Mouse (Mus musculus): ENCODE measurements around the gene Dhh. TPM values are rescaled to one million over a fixed set of nuclear protein-coding genes. Genes with fewer than 3 reads are reported as not detected.

Gene Dhh
- polyA plus RNA-seq, 1 experiment from 2014 or later = 0.08 TPM

DNA sequence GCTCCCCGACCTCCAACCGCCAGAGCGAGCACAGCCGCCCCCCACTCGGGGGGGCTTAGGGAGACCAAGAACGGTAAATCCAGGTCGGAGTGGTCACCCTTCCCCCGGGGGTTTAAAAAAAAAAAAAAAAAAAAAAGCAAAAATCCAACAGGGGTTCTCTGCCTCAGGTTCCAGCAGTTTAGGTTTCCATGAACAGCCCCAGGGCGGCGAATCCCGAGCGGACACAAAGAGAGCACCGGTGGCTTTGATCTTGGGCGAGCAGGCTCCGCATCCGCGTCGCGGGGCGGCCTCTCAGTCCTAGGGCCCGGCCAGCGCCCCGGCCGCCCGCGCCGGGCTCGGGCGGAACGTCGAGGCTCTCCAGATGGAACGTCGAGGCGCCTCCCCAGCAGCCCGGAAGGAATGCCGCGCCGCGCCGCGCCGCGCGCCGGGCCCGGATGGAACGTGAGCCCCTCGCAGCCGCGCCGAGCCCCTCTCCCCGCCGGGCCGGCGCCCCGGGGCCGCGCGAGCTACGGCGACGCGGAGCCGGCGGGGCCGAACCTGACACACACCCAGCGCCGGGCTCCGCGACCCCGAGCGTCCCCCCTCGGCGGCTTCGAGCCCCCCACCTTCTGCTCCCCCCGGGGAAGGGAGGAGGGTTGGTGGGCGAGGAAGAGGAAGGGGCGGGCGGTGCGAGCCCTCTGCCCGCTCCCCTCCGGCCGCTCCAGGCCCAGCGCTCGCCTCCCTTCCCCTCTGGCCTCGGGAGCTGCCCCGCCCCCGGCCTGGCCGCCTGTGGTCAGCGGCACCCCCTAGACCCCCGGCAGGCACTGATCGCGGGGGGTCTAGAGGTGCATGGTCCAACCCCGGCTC lies 27.0 kb downstream of the Dhh start, which contains the start of gene Kmt2d:
TSS of gene Kmt2d (minus strand) at position 135 of the 846 bp plus-strand sequence.
- no peaks in the 10 kb centered on the region for H3K9me3 ChIP-seq (replicated peaks)
- H3K4me2 ChIP-seq = peak within 1 kb of the TSS; percentile 85
- under 1% methylated on average over 93 of the region's 94 CpGs for WGBS (ENCODE audit: insufficient replicate concordance)

DNA sequence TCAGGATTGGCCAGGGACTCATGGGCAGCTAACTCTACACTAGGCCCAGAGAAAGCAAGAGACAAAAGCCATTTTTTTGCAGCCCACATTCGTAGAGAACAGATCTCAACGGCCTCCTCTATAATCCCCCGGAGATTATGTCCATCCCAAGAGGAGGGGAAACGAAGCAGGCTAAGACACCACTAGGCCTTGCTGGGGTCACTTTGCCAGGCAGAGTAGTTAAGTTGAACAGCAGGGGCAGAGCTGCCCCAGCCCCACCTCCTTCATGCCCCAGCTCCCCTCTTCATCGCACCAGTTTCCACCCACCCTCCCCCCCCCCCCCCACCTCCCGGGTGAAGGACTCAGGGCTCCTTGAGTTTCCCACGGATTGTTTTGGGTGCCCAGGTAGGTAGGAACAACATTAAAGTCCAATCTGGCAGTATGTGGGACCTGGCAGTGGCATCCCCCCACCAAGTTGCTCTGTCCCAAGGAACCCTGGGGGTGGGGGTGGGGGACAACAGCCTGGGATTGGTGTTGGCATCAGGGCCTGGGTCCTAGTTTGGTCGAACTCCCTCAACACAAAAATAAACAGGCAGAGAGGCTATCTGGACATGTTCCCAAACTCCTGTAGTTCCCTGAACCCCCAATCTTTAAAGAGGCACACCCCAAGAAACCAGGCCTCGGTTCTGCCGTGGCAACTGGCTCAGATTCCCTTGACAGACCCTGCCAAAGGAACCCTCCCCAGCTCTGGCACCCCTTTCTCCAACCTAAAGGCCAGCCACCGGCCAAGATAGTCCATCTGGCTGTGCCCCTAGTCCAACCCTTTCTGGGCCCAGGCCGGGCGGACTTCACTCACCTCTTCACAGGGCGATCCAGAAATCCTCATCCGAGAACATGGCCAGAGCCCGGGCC lies 27.9 kb downstream of the Dhh start:
- peak overlapping the region; percentile 92 for H3K27ac ChIP-seq (replicated peaks)
- no peak for ATAC-seq (ENCODE audit: insufficient read depth)
- H3K4me1 ChIP-seq (replicated peaks) = peaks cover 58% of the 10 kb centered on the region
- no peaks in the 10 kb centered on the region for H3K9me3 ChIP-seq (replicated peaks)
- H3K27me3 ChIP-seq = 0 out of 2 replicates have a peak, but pooled peaks cover 3% of the 10 kb centered on the region
- peaks cover 16% of the 10 kb centered on the region for H3K36me3 ChIP-seq (replicated peaks)
- peak overlapping the region; percentile 87 for H3K4me3 ChIP-seq (replicated peaks)
- H3K9ac ChIP-seq = peak overlapping the region; percentile 98
- under 1% methylated on average over 16 of the region's 16 CpGs for WGBS (ENCODE audit: insufficient replicate concordance)
- H3K4me2 ChIP-seq = peak overlapping the region; percentile 85

More for the DNA sequence above, 27.0 kb downstream of the Dhh start, which contains the start of gene Kmt2d:
- peaks cover 58% of the 10 kb centered on the region for H3K4me1 ChIP-seq (replicated peaks)
- peak; percentile 51 for ATAC-seq (ENCODE audit: insufficient read depth)
- H3K27ac ChIP-seq (replicated peaks) = peak within 1 kb of the TSS; percentile 92
- peak within 1 kb of the TSS; percentile 98 for H3K9ac ChIP-seq
- H3K4me3 ChIP-seq (replicated peaks) = peak within 1 kb of the TSS; percentile 87
- 0 out of 2 replicates have a peak, but pooled peaks cover 6% of the 10 kb centered on the region for H3K27me3 ChIP-seq
- peaks cover 7% of the 10 kb centered on the region for H3K36me3 ChIP-seq (replicated peaks)

DNA sequence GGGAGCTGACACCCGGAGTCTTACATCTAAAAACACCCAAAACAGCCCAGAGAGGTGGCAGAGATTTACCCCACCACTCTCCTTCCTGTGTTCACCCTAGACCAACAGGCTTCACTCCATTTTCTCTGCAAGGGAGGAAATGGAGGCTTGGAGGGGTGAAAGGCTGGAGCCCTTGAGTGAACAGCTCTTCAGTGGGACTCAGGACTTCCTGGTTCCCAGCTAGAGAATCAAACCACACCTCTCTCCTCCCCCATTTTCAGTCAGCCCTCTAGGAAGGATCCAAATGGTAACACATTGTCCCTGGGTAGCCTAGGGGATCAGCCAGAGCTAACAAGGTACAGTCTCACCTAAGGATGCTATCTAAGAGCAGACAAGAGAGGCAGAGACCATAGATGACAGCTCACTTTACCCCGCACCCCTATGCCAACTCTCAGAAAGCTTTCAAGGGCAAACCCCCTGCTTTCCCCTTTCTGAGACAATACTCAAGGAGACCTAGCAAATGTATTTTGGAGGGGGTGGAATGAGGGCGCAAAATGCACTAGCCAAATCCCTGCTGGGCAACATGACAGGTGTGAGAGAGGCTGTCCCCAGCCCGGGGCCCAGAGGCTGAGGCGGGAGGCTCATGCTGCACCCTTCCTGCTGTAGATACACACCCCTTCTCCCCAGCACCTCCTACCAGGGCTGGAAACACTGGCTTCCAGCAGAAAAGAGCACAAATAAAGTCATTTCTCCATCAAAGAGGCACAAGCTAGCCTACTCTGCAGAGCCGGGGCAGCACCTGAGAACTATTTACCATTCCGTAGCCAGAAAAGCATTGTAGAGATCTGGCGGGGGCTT lies 28.8 kb downstream of the Dhh start:
- peaks cover 24% of the 10 kb centered on the region for H3K36me3 ChIP-seq (replicated peaks)
- H3K9ac ChIP-seq = peak overlapping the region; percentile 98
- no peaks in the 10 kb centered on the region for H3K27me3 ChIP-seq
- peak overlapping the region; percentile 87 for H3K4me3 ChIP-seq (replicated peaks)
- H3K4me1 ChIP-seq (replicated peaks) = peaks cover 58% of the 10 kb centered on the region
- peak overlapping the region; percentile 92 for H3K27ac ChIP-seq (replicated peaks)
- ATAC-seq (ENCODE audit: insufficient read depth) = no peak
- no peaks in the 10 kb centered on the region for H3K9me3 ChIP-seq (replicated peaks)
- 12% methylated on average over 8 of the region's 8 CpGs for WGBS (ENCODE audit: insufficient replicate concordance)
- H3K4me2 ChIP-seq = peak overlapping the region; percentile 85

DNA sequence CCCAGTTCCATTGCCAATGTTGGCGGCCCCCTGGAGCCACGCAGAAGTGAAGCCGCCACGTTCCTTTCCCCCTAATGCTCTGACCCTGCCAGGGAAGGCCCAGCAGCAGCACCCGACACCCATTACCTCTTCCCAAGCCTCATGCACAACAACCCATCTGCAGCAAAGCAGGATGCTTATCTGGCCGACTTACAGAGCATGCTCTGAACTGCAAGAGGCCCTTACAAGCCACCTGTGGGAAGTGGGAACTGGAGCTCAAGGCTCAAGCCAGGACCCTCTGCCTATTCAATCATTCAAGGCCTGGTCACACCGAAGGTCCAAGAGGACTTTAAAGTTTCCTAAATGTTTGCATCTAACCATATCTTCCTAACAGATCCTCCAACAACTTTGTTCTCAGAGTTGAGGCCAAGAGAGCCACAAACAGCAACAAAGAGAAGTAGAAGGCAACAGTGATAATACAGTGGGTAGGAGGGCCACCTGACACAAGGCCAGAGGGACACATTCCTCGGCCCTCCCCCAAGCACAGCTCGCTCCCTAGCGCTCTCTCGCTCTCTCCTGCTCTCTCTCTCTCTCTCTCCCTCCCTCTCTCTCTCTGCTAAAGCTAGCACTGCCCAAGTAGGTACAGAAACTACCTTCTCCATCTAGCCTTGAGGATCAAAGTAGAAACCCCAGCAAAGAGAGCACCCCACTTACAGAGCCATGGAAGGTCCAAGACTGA lies 29.8 kb downstream of the Dhh start:
- Histone ChIP-seq H3K9ac (peak overlapping the region; percentile 98), H3K27me3 (no peaks in the 10 kb centered on the region), H3K36me3 (replicated peaks) (peaks cover 35% of the 10 kb centered on the region), H3K4me2 (peak overlapping the region; percentile 85), H3K4me3 (replicated peaks) (peak overlapping the region; percentile 87), H3K4me1 (replicated peaks) (peaks cover 58% of the 10 kb centered on the region), H3K9me3 (replicated peaks) (no peaks in the 10 kb centered on the region), H3K27ac (replicated peaks) (peak overlapping the region; percentile 92)
- no peak for ATAC-seq (ENCODE audit: insufficient read depth)
- WGBS (ENCODE audit: insufficient replicate concordance) = 24% methylated on average over 11 of the region's 11 CpGs

DNA sequence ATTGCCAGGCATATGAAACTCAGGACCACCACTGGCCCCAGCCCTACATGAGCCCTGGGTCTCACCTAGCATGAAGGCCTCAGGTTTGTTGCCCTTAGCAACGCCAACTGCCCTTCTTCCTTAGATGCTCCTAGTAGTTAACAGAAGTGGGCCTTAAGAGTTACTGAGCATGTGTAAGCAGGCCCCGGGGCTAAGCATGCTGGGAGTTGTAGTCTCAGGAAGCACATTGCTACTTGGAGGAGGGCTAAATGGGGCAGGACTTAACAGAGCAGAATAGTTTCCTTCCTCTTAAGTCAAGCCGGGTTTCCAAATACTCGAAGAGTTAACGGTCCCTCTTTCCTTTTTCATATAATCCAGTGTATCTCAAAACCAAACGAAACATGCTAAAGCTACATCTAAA lies 31.0 kb downstream of the Dhh start:
- H3K9me3 ChIP-seq (replicated peaks) = no peaks in the 10 kb centered on the region
- H3K27ac ChIP-seq (replicated peaks) = peak overlapping the region; percentile 92
- H3K4me3 ChIP-seq (replicated peaks) = peak overlapping the region; percentile 87
- WGBS (ENCODE audit: insufficient replicate concordance) = 17% methylated on average over 6 of the region's 6 CpGs
- H3K27me3 ChIP-seq = no peaks in the 10 kb centered on the region
- peak overlapping the region; percentile 98; the same call in 1 of the 2 replicates for H3K9ac ChIP-seq
- H3K4me1 ChIP-seq (replicated peaks) = peaks cover 47% of the 10 kb centered on the region
- H3K4me2 ChIP-seq = peak overlapping the region; percentile 85
- H3K36me3 ChIP-seq (replicated peaks) = peaks cover 47% of the 10 kb centered on the region
- no peak for ATAC-seq (ENCODE audit: insufficient read depth)

DNA sequence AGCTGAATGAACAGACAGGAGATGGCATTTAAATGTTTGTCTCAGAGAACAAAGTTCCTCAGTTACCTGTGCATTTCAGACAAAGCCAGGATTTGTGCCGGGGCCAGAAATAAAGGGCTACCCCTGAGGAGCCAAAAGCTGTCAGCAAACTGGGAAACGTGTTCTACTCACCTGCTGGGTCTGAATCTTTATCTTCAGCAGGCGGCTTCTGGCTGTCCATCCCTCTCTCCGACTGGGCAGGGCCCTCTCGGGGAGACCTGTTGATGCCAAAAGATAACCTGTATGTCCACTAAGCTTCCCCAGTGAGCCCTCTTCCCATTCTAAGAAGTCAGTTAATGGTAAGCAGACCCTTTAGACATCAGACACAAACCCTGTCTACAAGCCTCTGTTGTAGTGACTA lies 31.8 kb downstream of the Dhh start:
- Histone ChIP-seq H3K36me3 (replicated peaks) (peaks cover 55% of the 10 kb centered on the region), H3K4me2 (no peak overlapping the region), H3K27ac (replicated peaks) (no peak overlapping the region), H3K9ac (no peak overlapping the region), H3K4me1 (replicated peaks) (peaks cover 45% of the 10 kb centered on the region), H3K9me3 (replicated peaks) (no peaks in the 10 kb centered on the region), H3K27me3 (no peaks in the 10 kb centered on the region), H3K4me3 (replicated peaks) (no peak overlapping the region)
- WGBS (ENCODE audit: insufficient replicate concordance) = 76% methylated on average over 5 of the region's 5 CpGs
- no peak for ATAC-seq (ENCODE audit: insufficient read depth)

DNA sequence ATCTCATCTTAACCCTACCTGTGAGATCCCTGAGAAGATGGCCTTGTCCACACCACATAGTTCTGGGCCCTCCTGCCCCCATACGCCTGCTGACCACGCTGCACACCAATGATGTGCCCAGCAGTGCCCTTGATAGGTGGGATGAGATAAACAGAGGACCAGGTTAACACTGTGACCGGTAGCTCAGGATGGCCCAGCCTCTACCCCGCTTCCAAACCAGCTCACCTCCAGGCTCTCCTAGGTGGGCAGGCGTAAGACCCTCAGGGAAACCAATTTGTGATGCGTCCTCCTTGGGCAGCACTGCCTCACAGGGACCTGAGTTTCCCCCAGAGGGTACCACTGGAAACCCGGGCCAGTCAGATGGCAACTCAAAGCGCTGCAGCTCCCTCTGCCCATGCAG lies 32.6 kb downstream of the Dhh start:
- H3K27me3 ChIP-seq = no peaks in the 10 kb centered on the region
- H3K4me2 ChIP-seq = no peak overlapping the region
- H3K9me3 ChIP-seq (replicated peaks) = no peaks in the 10 kb centered on the region
- no peak overlapping the region for H3K27ac ChIP-seq (replicated peaks)
- no peak for ATAC-seq (ENCODE audit: insufficient read depth)
- H3K9ac ChIP-seq = no peak overlapping the region
- H3K36me3 ChIP-seq (replicated peaks) = peaks cover 62% of the 10 kb centered on the region
- H3K4me3 ChIP-seq (replicated peaks) = no peak overlapping the region
- H3K4me1 ChIP-seq (replicated peaks) = peaks cover 43% of the 10 kb centered on the region
- 90% methylated on average over 8 of the region's 8 CpGs for WGBS (ENCODE audit: insufficient replicate concordance)

DNA sequence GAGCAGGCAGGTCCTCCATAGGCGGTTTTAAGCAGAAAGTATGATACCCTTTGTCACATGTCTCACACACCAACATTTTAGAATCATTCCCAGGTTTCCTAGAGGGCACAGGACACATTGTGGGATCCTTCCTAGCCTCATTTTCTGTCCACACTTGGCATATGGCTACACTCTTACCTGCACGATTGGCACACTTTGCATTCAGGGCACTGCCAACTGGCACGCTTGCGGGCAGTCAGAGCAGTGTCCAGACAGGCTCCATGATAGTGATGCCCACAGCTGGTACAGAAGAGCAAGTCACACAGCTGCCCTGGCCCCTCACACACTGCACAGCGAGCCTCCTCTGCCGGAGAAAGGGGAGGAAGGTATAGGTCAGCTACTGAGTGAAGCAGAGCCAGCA lies 33.4 kb downstream of the Dhh start:
- WGBS (ENCODE audit: insufficient replicate concordance) = 88% methylated on average over 6 of the region's 6 CpGs
- no peak overlapping the region for H3K9ac ChIP-seq
- no peaks in the 10 kb centered on the region for H3K9me3 ChIP-seq (replicated peaks)
- H3K27ac ChIP-seq (replicated peaks) = no peak overlapping the region
- H3K4me2 ChIP-seq = no peak overlapping the region
- peaks cover 70% of the 10 kb centered on the region for H3K36me3 ChIP-seq (replicated peaks)
- no peak overlapping the region for H3K4me3 ChIP-seq (replicated peaks)
- no peaks in the 10 kb centered on the region for H3K27me3 ChIP-seq
- ATAC-seq (ENCODE audit: insufficient read depth) = no peak
- H3K4me1 ChIP-seq (replicated peaks) = peaks cover 39% of the 10 kb centered on the region

DNA sequence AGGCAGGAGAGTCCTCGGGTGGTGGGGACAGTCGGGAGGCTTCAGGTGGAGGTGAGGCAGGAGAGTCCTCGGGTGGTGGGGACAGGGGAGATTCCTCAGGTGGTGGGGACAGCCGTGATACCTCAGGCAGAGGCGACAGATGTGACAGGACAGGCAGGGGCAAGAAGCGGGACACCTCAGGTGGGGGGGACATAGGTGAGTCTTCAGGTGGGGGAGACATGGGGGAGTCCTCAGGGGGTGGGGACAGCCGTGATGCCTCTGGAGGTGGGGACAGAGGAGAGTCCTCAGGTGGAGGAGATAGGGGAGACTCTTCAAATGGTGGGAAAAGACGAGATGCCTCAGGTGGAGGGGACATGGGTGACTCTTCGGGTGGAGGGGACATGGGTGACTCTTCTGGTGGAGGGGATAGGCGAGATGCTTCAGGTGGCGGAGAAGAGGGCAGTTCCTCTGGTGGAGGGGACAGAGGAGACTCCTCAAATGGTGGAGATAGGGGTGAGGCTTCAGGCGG lies 34.8 kb downstream of the Dhh start:
- Histone ChIP-seq H3K9me3 (replicated peaks) (no peaks in the 10 kb centered on the region), H3K27me3 (no peaks in the 10 kb centered on the region), H3K9ac (no peak overlapping the region), H3K4me1 (replicated peaks) (peaks cover 24% of the 10 kb centered on the region), H3K27ac (replicated peaks) (no peak overlapping the region), H3K4me3 (replicated peaks) (no peak overlapping the region), H3K4me2 (no peak overlapping the region), H3K36me3 (replicated peaks) (peaks cover 84% of the 10 kb centered on the region)
- 81% methylated on average over 12 of the region's 12 CpGs for WGBS (ENCODE audit: insufficient replicate concordance)
- ATAC-seq (ENCODE audit: insufficient read depth) = no peak

All from liver, embryonic 15.5 days (tissue).